Mouse (Mus musculus): ENCODE data around the gene Faim2.

Gene Faim2

GRCm38 (mm10) chr15:99470224-99470761 lies 57.7 kb downstream of the Faim2 start:
- in situ Hi-C loops (cut with MboI, MseI): no loop called here

GRCm38 (mm10) chr15:99469736-99470135 lies 58.2 kb downstream of the Faim2 start:
- in situ Hi-C loops (cut with MboI, MseI): loop anchor here in 1 of 2 experiments (5.0 kb wide), 1 partner anchor 47 kb away; no protein-coding TSS in a partner anchor

- in situ Hi-C loops (cut with MboI, MseI): loop anchor here in 1 of 2 experiments (5.0 kb wide), 1 partner anchor 47 kb away; no protein-coding TSS in a partner anchor
Measured at GRCm38 (mm10) chr15:99469067-99469466, 58.9 kb downstream of the Faim2 start.

- in situ Hi-C loops (cut with MboI, MseI): no loop called here
Measured at GRCm38 (mm10) chr15:99463194-99463593, 64.8 kb downstream of the Faim2 start.

GRCm38 (mm10) chr15:99457606-99458401 lies 70.2 kb downstream of the Faim2 start, which contains the start of gene Nckap5l:
Gene Nckap5l (minus strand): TSS chr15:99457748.
- in situ Hi-C loops (cut with MboI, MseI): no loop called here

- in situ Hi-C loops (cut with MboI, MseI): no loop called here
Measured at GRCm38 (mm10) chr15:99456963-99457605, 70.9 kb downstream of the Faim2 start.

GRCm38 (mm10) chr15:99456338-99456962 lies 71.5 kb downstream of the Faim2 start:
- in situ Hi-C loops (cut with MboI, MseI): no loop called here

GRCm38 (mm10) chr15:99455415-99455814 lies 72.5 kb downstream of the Faim2 start:
- in situ Hi-C loops (cut with MboI, MseI): no loop called here

- in situ Hi-C loops (cut with MboI, MseI): no loop called here
Measured at GRCm38 (mm10) chr15:99454585-99455279, 73.2 kb downstream of the Faim2 start.

GRCm38 (mm10) chr15:99453153-99453900 lies 74.6 kb downstream of the Faim2 start:
- in situ Hi-C loops (cut with MboI, MseI): no loop called here

GRCm38 (mm10) chr15:99449751-99450280 lies 78.1 kb downstream of the Faim2 start:
- in situ Hi-C loops (cut with MboI, MseI): no loop called here

GRCm38 (mm10) chr15:99449131-99449750 lies 78.7 kb downstream of the Faim2 start:
- in situ Hi-C loops (cut with MboI, MseI): no loop called here

All from T-helper 17 cell (primary cell).